ENCODE assay signal across 8 mouse cellular contexts in the genomic region with DNA sequence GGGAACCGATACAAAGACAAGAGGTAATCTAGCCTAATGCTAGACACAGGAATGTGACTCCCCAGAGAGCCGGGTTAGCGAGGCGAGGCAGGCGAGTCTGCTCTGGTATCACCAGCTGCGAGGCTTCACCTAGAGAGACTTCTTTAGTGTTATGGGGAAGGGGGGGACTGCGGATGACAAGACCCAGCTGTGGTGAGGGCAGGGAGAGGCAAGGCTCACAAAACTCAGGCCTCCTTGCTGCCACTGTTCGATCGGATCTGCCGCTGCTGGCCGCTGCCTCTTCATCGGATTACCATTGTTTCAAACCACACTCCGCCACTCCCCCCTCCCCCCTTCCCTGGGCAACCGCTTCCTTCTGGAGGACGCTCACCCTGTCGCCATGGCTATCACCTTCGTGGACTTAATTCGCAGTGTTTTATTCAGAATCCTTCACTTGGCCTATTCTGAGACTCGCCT. TPM values are rescaled to one million over a fixed set of nuclear protein-coding genes. Genes with fewer than 3 reads are reported as not detected.
DNase-seq lines count a peak whose midpoint lies in the region; ATAC-seq and TF ChIP-seq lines count a peak whose summit lies in the region.

No protein-coding gene starts in this region.

- H3K27me3 ChIP-seq in forebrain, embryonic 11.5 days (ENCODE audit: control insufficient read depth, insufficient read depth, low read length) = no peaks in the 10 kb centered on the region
- no peaks in the 10 kb centered on the region for H3K27me3 ChIP-seq in liver, embryonic 14.5 days (ENCODE audit: control insufficient read depth, insufficient read depth, low read length)

- no peak for TF ChIP-seq EP300 in liver, embryonic 14.5 days (IDR thresholded peaks at IDR 0.05; ENCODE audit: low read depth)

- no peak for TF ChIP-seq CTCF in liver, embryonic 14.5 days (IDR thresholded peaks at IDR 0.05; ENCODE audit: low read depth)

- H3K4me1 ChIP-seq in forebrain, embryonic 11.5 days (replicated peaks; ENCODE audit: control insufficient read depth, insufficient read depth, low read length) = 0 out of 2 replicates have a peak, but pooled peaks cover 2% of the 10 kb centered on the region
- H3K4me1 ChIP-seq in liver, embryonic 14.5 days (replicated peaks; ENCODE audit: control insufficient read depth in 2 of 2, insufficient read depth in 2 of 2, low read length in 1 of 2) = 0 out of 4 replicates have a peak, but pooled peaks cover 0 to 6% of the 10 kb centered on the region in 2 experiments

- no peaks in the 10 kb centered on the region for H3K36me3 ChIP-seq in forebrain, embryonic 11.5 days (ENCODE audit: control insufficient read depth, insufficient read depth, low read length)
- H3K36me3 ChIP-seq in liver, embryonic 14.5 days (replicated peaks; ENCODE audit: control insufficient read depth, insufficient read depth, low read depth) = no peaks in the 10 kb centered on the region

- WGBS in forebrain, embryonic 11.5 days = under 1% methylated on average over 19 of the region's 19 CpGs
- WGBS in liver, embryonic 14.5 days (ENCODE audit: insufficient replicate concordance) = 5% methylated on average over 19 of the region's 19 CpGs

- peak overlapping the region; percentile 15 for H3K4me3 ChIP-seq in forebrain, embryonic 11.5 days (ENCODE audit: low read depth, low read length)
- peak overlapping the region in 1 of 2 experiments; percentile 32; a peak in 1 of 4 replicates for H3K4me3 ChIP-seq in liver, embryonic 14.5 days (ENCODE audit: insufficient read depth in 1 of 2, low read depth in 2 of 2, low read length in 2 of 2)

- no peak for ATAC-seq in forebrain, embryonic 11.5 days (replicated peaks; ENCODE audit: low FRiP score)
- ATAC-seq in liver, embryonic 14.5 days (ENCODE audit: insufficient read depth) = no peak

- H3K9me3 ChIP-seq in forebrain, embryonic 11.5 days (ENCODE audit: control insufficient read depth, low read length) = no peaks in the 10 kb centered on the region
- no peaks in the 10 kb centered on the region for H3K9me3 ChIP-seq in liver, embryonic 14.5 days (ENCODE audit: control insufficient read depth, low read length)

- peak overlapping the region; percentile 44 for H3K9ac ChIP-seq in forebrain, embryonic 11.5 days (ENCODE audit: low read length)
- H3K9ac ChIP-seq in liver, embryonic 14.5 days (replicated peaks) = no peak overlapping the region

- DNase-seq in urinary bladder, postnatal 14 days (ENCODE audit: low spot score) = peak; percentile 69
- no peak for DNase-seq in urinary bladder, adult 2 months (ENCODE audit: low spot score)
- peak; percentile 75 for DNase-seq in forebrain, embryonic 11.5 days (ENCODE audit: low spot score)
- peak; percentile 29 for DNase-seq in induced T-regulatory cell, adult 2 months (ENCODE audit: low read depth)
- DNase-seq in liver, embryonic 14.5 days (ENCODE audit: low read depth in 3 of 3, low spot score in 3 of 3) = no peak
- peak; percentile 41 for DNase-seq in naive thymus-derived CD4-positive, alpha-beta T cell, adult 2 months (ENCODE audit: low read depth)
- peak; percentile 40 for DNase-seq in urinary bladder, postnatal 25 days (ENCODE audit: low spot score)
- DNase-seq in ovary, postnatal 14 days (ENCODE audit: low spot score) = no peak

- H3K27ac ChIP-seq in forebrain, embryonic 11.5 days (ENCODE audit: low read depth, low read length) = no peak overlapping the region
- H3K27ac ChIP-seq in liver, embryonic 14.5 days = no peak overlapping the region

- H3K4me2 ChIP-seq in forebrain, embryonic 11.5 days (ENCODE audit: low read depth, low read length, severe bottlenecking) = peak overlapping the region; percentile 49
- H3K4me2 ChIP-seq in liver, embryonic 14.5 days (ENCODE audit: low read depth) = peak overlapping the region; percentile 40

RNA-seq across cellular contexts. Expression of a gene that starts 22.3 kb away (rescaled TPM):
- 32.7 and 36.6 TPM in 2 replicates for polyA plus RNA-seq in urinary bladder, adult 2 months (2012; rRNA removed)
- 12.5 and 15.3 TPM in 2 replicates for polyA plus RNA-seq in forebrain, embryonic 11.5 days (2014; fragmentation: Nextera tagmentation; extraction: Ambion mirVana)
- 5.5 and 7.2 TPM in 2 replicates for polyA plus RNA-seq in liver, embryonic 14.5 days (2012; rRNA removed)
- 3.6 and 3.7 TPM in 2 replicates for polyA plus RNA-seq in liver, embryonic 14.5 days (2014; fragmentation: Nextera tagmentation; extraction: Ambion mirVana)

RNA-seq across cellular contexts. Expression of a gene that starts 56.6 kb away (rescaled TPM):
- 15.7 and 18.1 TPM in 2 replicates for polyA plus RNA-seq in urinary bladder, adult 2 months (2012; rRNA removed)
- 12.2 and 12.9 TPM in 2 replicates for polyA plus RNA-seq in forebrain, embryonic 11.5 days (2014; fragmentation: Nextera tagmentation; extraction: Ambion mirVana)
- 2.8 and 4.0 TPM in 2 replicates for polyA plus RNA-seq in liver, embryonic 14.5 days (2012; rRNA removed)
- 6.0 and 6.1 TPM in 2 replicates for polyA plus RNA-seq in liver, embryonic 14.5 days (2014; fragmentation: Nextera tagmentation; extraction: Ambion mirVana)

Comparison
In these comparisons a context has a peak if more than half of its experiments do, and no peak if none do; other contexts are left out.
1. DNase-seq: peak in urinary bladder, postnatal 14 days (single experiment), forebrain, embryonic 11.5 days (single experiment), induced T-regulatory cell, adult 2 months (single experiment), naive thymus-derived CD4-positive, alpha-beta T cell, adult 2 months (single experiment) and urinary bladder, postnatal 25 days (single experiment); none in urinary bladder, adult 2 months (single experiment), liver, embryonic 14.5 days (0 of 3) and ovary, postnatal 14 days (single experiment).